In the genomic region with DNA sequence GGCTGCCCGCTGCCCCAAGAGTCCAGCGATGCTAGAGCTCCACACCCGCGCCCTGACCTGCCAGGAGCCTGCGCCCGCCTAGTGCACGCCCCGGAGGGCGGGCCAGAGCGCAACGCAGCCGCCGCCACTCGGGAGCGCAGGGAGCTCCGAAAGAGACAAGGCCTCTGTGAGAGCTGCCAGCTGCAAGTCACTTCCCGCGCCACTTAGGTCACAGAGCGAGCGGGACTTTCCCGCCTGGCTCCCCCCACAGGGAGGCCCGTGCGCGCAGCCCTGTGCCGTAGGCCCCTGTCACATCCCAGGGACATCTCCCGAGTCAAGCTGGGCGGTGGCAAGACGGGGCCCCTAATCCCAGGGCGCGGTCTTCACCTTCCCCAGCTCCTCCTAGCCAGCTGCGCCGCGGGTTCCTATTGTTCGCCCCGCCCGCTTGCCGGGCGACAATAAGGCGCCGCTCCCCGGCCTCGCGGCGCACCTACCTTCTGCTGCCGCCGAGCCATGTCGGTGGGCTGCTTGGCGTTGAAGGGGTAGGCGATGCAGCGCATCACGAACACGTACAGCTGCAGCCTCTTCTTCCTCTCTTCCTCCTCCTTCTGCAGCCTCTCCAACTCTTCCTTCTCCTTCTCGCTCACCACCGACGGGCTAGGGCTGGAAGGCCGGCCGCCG, we compare ENCODE assay signal across 8 mouse cellular contexts. TPM values are rescaled to one million over a fixed set of nuclear protein-coding genes. Genes with fewer than 3 reads are reported as not detected.
DNase-seq lines count a peak whose midpoint lies in the region; ATAC-seq and TF ChIP-seq lines count a peak whose summit lies in the region.

No protein-coding gene starts in this region.

- TF ChIP-seq CTCF in kidney, adult 2 months (conservative IDR thresholded peaks at IDR 0.05; ENCODE audit: insufficient read depth, insufficient read length, low read depth, low read length), result no peak

- H3K27ac ChIP-seq in kidney, adult 2 months (ENCODE audit: insufficient read depth, low read depth, low read length), result no peak overlapping the region
- peak overlapping the region; percentile 98 for H3K27ac ChIP-seq in forebrain, embryonic 15.5 days (replicated peaks)
- peak overlapping the region; percentile 60; the same call in 1 of the 2 replicates for H3K27ac ChIP-seq in intestine, embryonic 14.5 days (ENCODE audit: low read depth)
- H3K27ac ChIP-seq in liver, embryonic 11.5 days (ENCODE audit: low read depth, low read length), result no peak overlapping the region

- WGBS in kidney, adult 2 months, result under 1% methylated on average over 57 of the region's 58 CpGs
- under 1% methylated on average over 53 of the region's 58 CpGs for WGBS in forebrain, embryonic 15.5 days
- WGBS in intestine, embryonic 14.5 days, result under 1% methylated on average over 55 of the region's 58 CpGs
- WGBS in liver, embryonic 11.5 days, result 1% methylated on average over 58 of the region's 58 CpGs

- no peaks in the 10 kb centered on the region for H3K27me3 ChIP-seq in kidney, adult 2 months (replicated peaks; ENCODE audit: control insufficient read depth, insufficient read depth, low read length)
- no peaks in the 10 kb centered on the region for H3K27me3 ChIP-seq in forebrain, embryonic 15.5 days
- H3K27me3 ChIP-seq in intestine, embryonic 14.5 days (replicated peaks; ENCODE audit: control insufficient read depth, insufficient read depth, low read length), result peaks cover 12% of the 10 kb centered on the region
- peaks cover 27% of the 10 kb centered on the region for H3K27me3 ChIP-seq in liver, embryonic 11.5 days (replicated peaks; ENCODE audit: control insufficient read depth, insufficient read depth, low read length)

- DNase-seq in kidney, postnatal 10 days, result peak; percentile 10
- DNase-seq in kidney, adult 2 months, result no peak
- DNase-seq in cerebellum, adult 11-12 months, result peak; percentile 85
- peak; percentile 73 for DNase-seq in intestine, embryonic 14.5 days (ENCODE audit: low spot score)
- peak; percentile 38 for DNase-seq in liver, embryonic 11.5 days (ENCODE audit: low spot score)
- peak; percentile 66 to 67 for DNase-seq in right cerebral cortex, adult 2 months (ENCODE audit: low spot score in 2 of 2)

- peak overlapping the region; percentile 96 for H3K9ac ChIP-seq in forebrain, embryonic 15.5 days (replicated peaks)
- peak overlapping the region; percentile 41 for H3K9ac ChIP-seq in intestine, embryonic 14.5 days (ENCODE audit: low read length)
- no peak overlapping the region for H3K9ac ChIP-seq in liver, embryonic 11.5 days (ENCODE audit: low read depth, low read length)

- TF ChIP-seq POLR2A in kidney, adult 2 months (IDR thresholded peaks at IDR 0.05; ENCODE audit: low read depth, low read length), result no peak

- H3K36me3 ChIP-seq in kidney, adult 2 months (ENCODE audit: control insufficient read depth, insufficient read depth, low read length), result no peaks in the 10 kb centered on the region
- no peaks in the 10 kb centered on the region for H3K36me3 ChIP-seq in forebrain, embryonic 15.5 days
- no peaks in the 10 kb centered on the region for H3K36me3 ChIP-seq in intestine, embryonic 14.5 days (ENCODE audit: control insufficient read depth, insufficient read depth, low read length)
- no peaks in the 10 kb centered on the region for H3K36me3 ChIP-seq in liver, embryonic 11.5 days (ENCODE audit: control insufficient read depth, insufficient read depth, low read length)

- peak overlapping the region; percentile 66 for H3K4me2 ChIP-seq in forebrain, embryonic 15.5 days (replicated peaks)
- H3K4me2 ChIP-seq in intestine, embryonic 14.5 days (ENCODE audit: low read length), result peak overlapping the region; percentile 61
- peak overlapping the region; percentile 76 for H3K4me2 ChIP-seq in liver, embryonic 11.5 days

- H3K4me3 ChIP-seq in kidney, adult 2 months (ENCODE audit: insufficient read depth, low read depth, low read length), result no peak overlapping the region
- peak overlapping the region; percentile 89 for H3K4me3 ChIP-seq in forebrain, embryonic 15.5 days
- H3K4me3 ChIP-seq in intestine, embryonic 14.5 days (ENCODE audit: low read depth, low read length), result peak overlapping the region; percentile 42
- peak overlapping the region; percentile 49 for H3K4me3 ChIP-seq in liver, embryonic 11.5 days (ENCODE audit: low read depth, low read length)

- no peaks in the 10 kb centered on the region for H3K4me1 ChIP-seq in kidney, adult 2 months (ENCODE audit: control insufficient read depth, insufficient read depth, low read length)
- H3K4me1 ChIP-seq in forebrain, embryonic 15.5 days, result peaks cover 44% of the 10 kb centered on the region
- no peaks in the 10 kb centered on the region for H3K4me1 ChIP-seq in intestine, embryonic 14.5 days (replicated peaks; ENCODE audit: control insufficient read depth, insufficient read depth, low read length)
- no peaks in the 10 kb centered on the region for H3K4me1 ChIP-seq in liver, embryonic 11.5 days (replicated peaks; ENCODE audit: control insufficient read depth, insufficient read depth, low read length)

- H3K9me3 ChIP-seq in forebrain, embryonic 15.5 days, result no peaks in the 10 kb centered on the region
- H3K9me3 ChIP-seq in intestine, embryonic 14.5 days (ENCODE audit: control insufficient read depth, low read length), result no peaks in the 10 kb centered on the region
- H3K9me3 ChIP-seq in liver, embryonic 11.5 days (ENCODE audit: control insufficient read depth, low read length), result no peaks in the 10 kb centered on the region

- ATAC-seq in forebrain, embryonic 15.5 days (replicated peaks), result peak; percentile 80
- peak; percentile 79 for ATAC-seq in intestine, embryonic 14.5 days (replicated peaks; ENCODE audit: low FRiP score, low TSS enrichment, low read depth)
- ATAC-seq in liver, embryonic 11.5 days (replicated peaks; ENCODE audit: low FRiP score), result 0 out of 2 replicates have a peak, but pooled peaks have one; percentile 15
- ATAC-seq in megakaryocyte progenitor cell, adult 5-6 weeks (replicated peaks; ENCODE audit: poor library complexity), result no peak

RNA-seq across cellular contexts. Expression of a gene that starts 0.9 kb away (rescaled TPM):
- 0.10 and 0.23 TPM in 2 replicates for polyA plus RNA-seq in kidney, adult 2 months (2012; rRNA removed)
- 27.2 and 33.9 TPM in 2 replicates for polyA plus RNA-seq in forebrain, embryonic 15.5 days (2015; fragmentation: Nextera tagmentation; extraction: Ambion mirVana)
- polyA plus RNA-seq in intestine, embryonic 14.5 days (2014; fragmentation: Nextera tagmentation; extraction: Ambion mirVana), result 5.0 and 5.5 TPM in 2 replicates
- polyA plus RNA-seq in liver, embryonic 11.5 days (2014; fragmentation: Nextera tagmentation; extraction: Ambion mirVana), result 0.62 and 0.74 TPM in 2 replicates
- total RNA-seq in megakaryocyte progenitor cell, adult 5-6 weeks (2015), result not detected in 2 replicates
- not detected in 2 replicates for total RNA-seq in megakaryocyte progenitor cell, adult 5-6 weeks (2017)

Comparison
In these comparisons a context has a peak if more than half of its experiments do, and no peak if none do; other contexts are left out.
1. H3K27ac ChIP-seq: peak in forebrain, embryonic 15.5 days (single experiment) and intestine, embryonic 14.5 days (single experiment); none in kidney, adult 2 months (single experiment) and liver, embryonic 11.5 days (single experiment).
2. Peak in every context shown above with its lines, with median percentiles within 50 percentile points of each other: H3K4me2 ChIP-seq.